Mouse (Mus musculus) hindbrain, embryonic 10.5 days (tissue): ENCODE data around the gene Slc15a4. TPM values are rescaled to one million over a fixed set of nuclear protein-coding genes. Genes with fewer than 3 reads are reported as not detected.
A peak's percentile ranks its signal among the peaks of the same experiment; 100 is the strongest.

Source experiments
- DNase-seq: peaks from one replicate; pipeline ENCODE4 v3.0.0-alpha.2; 2017; ENCODE audit warnings: low spot score
- H3K27ac ChIP-seq: fragments of 300-500 bp; sonication (generic); 2 replicates; pipeline ENCODE4 v1.5.1; 2016; ENCODE audit warnings: mild to moderate bottlenecking, moderate library complexity
- H3K27me3 ChIP-seq: fragments of 300-500 bp; sonication (generic); 2 replicates; pipeline ENCODE4 v1.6.1; 2016; ENCODE audit warnings: mild to moderate bottlenecking; ENCODE audit not compliant: poor library complexity, insufficient read depth, severe bottlenecking
- H3K36me3 ChIP-seq: fragments of 300-500 bp; sonication (generic); 2 replicates; pipeline ENCODE4 v1.6.1; 2016; ENCODE audit warnings: mild to moderate bottlenecking, moderate library complexity
- H3K4me1 ChIP-seq: fragments of 300-500 bp; sonication (generic); replicated peaks from 2 replicates; pipeline ENCODE4 v1.6.1; 2016; ENCODE audit warnings: mild to moderate bottlenecking
- H3K4me3 ChIP-seq: fragments of 300-500 bp; sonication (generic); 2 replicates; pipeline ENCODE4 v1.5.1; 2016; ENCODE audit warnings: mild to moderate bottlenecking, moderate library complexity
- H3K9me3 ChIP-seq: fragments of 300-500 bp; sonication (generic); 2 replicates; pipeline ENCODE4 v1.6.1; 2016; ENCODE audit warnings: mild to moderate bottlenecking, moderate library complexity
- WGBS: fragments of 180-500 bp; shearing (Covaris S2); methylation state at CpG from one replicate; pipeline ENCODE4 v1.1.7; 2016; 5-methylcytosine and 5-hydroxymethylcytosine counted together
- polyA plus RNA-seq: library from polyadenylated mRNA; unstranded; fragments of >200 nt; fragmentation: Nextera tagmentation; extraction: Ambion mirVana; gene quantifications from 2 replicates; pipeline ENCODE4 v1.2.1, GENCODE M21; 2016

Slc15a4 gene
- polyA plus RNA-seq, 1 experiment from 2014 or later = 24.6 TPM

DNA sequence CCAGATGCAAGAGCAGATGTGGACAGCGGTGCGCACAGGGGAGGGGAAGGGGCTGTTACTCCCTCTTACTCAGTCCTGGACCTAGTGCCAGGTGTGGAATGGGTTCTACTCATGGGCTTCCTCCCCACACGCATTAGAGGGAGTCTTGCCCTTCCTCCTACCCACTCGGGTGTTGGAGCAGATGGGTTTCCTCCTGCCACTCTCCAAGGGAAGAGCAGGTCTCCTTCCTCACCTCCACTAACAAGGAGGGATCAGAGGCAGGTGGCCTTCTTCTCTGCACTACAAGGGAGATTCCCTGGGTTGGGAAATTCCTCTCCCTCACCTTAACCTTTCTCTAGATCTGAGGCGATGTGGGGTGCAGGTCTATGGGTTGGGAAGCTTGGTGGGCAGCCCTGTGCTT, 16.5 kb downstream of the Slc15a4 start:
- DNase-seq = peak; percentile 6
- no peaks in the 10 kb centered on the region for H3K9me3 ChIP-seq
- 27% methylated on average over 5 of the region's 5 CpGs for WGBS
- H3K4me3 ChIP-seq = peak overlapping the region; percentile 98
- no peaks in the 10 kb centered on the region for H3K36me3 ChIP-seq
- peaks cover 33% of the 10 kb centered on the region for H3K4me1 ChIP-seq
- peak overlapping the region; percentile 97 for H3K27ac ChIP-seq
- no peaks in the 10 kb centered on the region for H3K27me3 ChIP-seq

DNA sequence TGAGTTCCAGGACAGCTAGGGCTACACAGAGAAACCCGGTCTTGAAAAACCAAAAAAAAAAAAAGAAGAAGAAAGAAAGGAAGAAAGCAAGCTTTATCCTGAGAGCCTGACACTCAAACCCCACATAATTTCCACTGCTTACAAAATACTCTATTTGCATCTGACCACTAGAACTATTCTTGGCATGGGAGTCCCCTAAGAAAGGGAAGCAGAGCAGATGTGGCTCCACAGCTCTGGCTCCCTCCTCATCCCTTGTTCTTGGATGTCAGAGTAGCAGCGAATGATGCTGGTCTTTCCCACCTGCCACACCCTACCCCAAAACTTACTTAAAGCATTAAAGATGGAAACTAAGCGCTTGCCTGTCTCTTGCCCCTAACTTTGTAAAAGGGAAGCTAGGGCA, 17.2 kb downstream of the Slc15a4 start:
- Histone ChIP-seq H3K9me3 (no peaks in the 10 kb centered on the region), H3K4me1 (peaks cover 33% of the 10 kb centered on the region), H3K27ac (no peak overlapping the region), H3K36me3 (no peaks in the 10 kb centered on the region), H3K27me3 (no peaks in the 10 kb centered on the region), H3K4me3 (peak overlapping the region; percentile 98)
- 77% methylated on average over 3 of the region's 3 CpGs for WGBS
- DNase-seq = no peak

DNA sequence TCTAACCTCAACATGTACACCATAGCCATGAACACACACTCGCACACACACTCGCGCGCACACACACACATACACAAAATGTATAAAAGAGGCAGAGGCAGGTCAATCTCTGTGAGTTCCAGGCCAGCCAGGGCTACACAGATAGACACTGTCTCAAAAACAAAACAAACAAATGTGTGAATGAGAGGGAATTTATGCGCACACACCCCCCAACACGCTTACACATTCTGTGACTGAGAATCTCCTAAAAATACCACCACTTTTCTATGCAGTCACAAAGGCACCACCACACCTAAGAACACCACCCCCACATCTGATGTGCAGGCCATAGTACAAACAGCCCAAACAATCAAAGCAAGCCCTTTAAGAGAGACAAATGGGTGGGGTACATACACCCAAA, 20.3 kb downstream of the Slc15a4 start:
- H3K27me3 ChIP-seq = no peaks in the 10 kb centered on the region
- no peaks in the 10 kb centered on the region for H3K9me3 ChIP-seq
- H3K36me3 ChIP-seq = peaks cover 17% of the 10 kb centered on the region
- 96% methylated on average over 6 of the region's 6 CpGs for WGBS
- DNase-seq = no peak
- H3K27ac ChIP-seq = no peak overlapping the region
- H3K4me1 ChIP-seq = peaks cover 33% of the 10 kb centered on the region
- H3K4me3 ChIP-seq = no peak overlapping the region

DNA sequence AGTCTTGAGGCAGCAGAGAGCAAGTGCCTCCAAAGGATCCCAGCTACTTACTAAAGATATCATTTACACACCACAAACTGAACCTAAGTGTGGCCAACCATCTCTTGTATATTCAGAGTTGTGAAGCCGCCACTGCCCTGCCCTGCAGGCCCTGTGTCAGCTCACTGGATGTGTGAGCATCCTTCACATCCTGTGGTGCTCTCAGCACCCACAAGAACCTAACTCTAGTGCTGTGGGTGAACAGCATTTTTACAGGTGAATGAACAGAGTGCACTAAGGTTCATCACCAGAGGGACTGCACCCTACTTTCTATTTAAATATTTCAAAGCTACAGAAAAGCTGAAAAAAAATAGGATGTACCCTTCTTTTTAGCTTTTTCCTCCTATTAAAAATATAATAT, 20.8 kb downstream of the Slc15a4 start:
- Histone ChIP-seq H3K4me1 (peaks cover 33% of the 10 kb centered on the region), H3K4me3 (no peak overlapping the region), H3K27ac (no peak overlapping the region), H3K9me3 (no peaks in the 10 kb centered on the region), H3K36me3 (peaks cover 22% of the 10 kb centered on the region), H3K27me3 (no peaks in the 10 kb centered on the region)
- WGBS = 88% methylated on average over 1 of the region's 1 CpGs
- no peak for DNase-seq

DNA sequence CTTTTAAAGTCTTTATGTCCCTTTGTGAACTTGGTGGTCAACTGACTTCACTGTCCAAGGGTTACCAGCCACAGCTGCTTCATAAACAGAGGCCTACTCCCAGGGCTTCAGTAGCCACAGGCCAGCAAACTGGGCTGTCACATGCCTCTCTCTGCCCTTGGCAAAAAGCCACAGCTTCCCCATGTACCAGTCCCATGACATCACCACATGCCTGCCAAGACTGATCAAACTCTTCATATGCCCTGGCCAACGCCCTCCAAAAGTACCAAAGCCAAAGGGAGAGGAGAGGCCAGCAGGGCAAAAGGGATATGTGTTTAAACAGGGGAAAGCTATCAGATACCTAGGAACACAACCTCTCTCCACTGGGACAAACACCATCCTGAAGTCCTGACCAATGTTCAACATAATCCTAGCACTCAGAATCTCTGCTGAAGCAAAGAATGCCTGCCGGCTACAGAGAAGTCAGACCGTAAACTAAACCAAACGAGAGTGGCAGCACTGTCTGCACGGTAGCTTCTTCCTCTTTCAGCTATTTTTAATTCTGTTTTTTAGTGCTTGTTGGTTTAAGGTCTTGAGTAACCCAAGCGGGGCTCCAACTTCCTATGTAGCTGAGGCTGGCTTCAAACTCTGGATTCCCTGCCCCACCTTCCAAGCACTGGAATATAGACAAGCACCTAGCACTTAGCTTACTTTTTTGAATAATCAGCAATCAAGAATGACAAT, 21.7 kb downstream of the Slc15a4 start:
- Histone ChIP-seq H3K9me3 (no peaks in the 10 kb centered on the region), H3K27me3 (no peaks in the 10 kb centered on the region), H3K27ac (no peak overlapping the region), H3K4me1 (peaks cover 25% of the 10 kb centered on the region), H3K4me3 (no peak overlapping the region), H3K36me3 (peaks cover 32% of the 10 kb centered on the region)
- DNase-seq = no peak
- 89% methylated on average over 6 of the region's 6 CpGs for WGBS

DNA sequence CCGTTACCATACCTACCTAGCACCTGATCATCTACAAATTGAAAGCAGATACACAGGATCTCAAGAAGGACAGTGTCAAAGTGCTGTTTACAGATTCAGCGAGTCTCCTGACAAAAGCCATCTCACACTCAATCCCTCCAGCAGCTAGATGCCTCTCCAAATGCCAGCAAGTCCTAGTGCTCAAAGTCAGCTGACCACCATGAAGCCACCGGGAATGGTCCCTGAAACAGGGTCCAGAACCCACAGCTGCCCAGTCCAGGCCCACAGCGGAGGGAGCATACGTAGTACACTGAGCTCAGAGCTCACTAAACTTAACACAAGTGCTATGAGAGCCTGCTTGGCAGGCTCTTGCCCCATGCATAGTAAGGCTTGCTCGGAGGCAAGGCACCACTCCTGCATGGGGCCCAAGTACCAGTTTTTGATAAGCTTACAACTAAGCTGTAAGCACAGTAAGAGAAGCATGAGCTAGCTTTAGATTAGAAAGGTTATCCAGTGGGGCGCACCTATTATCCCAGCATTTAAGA, 23.4 kb downstream of the Slc15a4 start:
- Histone ChIP-seq H3K9me3 (no peaks in the 10 kb centered on the region), H3K36me3 (peaks cover 49% of the 10 kb centered on the region), H3K27ac (no peak overlapping the region), H3K4me1 (peaks cover 9% of the 10 kb centered on the region; the same call in 1 of the 2 replicates), H3K4me3 (no peak overlapping the region), H3K27me3 (no peaks in the 10 kb centered on the region)
- no peak for DNase-seq
- WGBS = 94% methylated on average over 7 of the region's 7 CpGs

DNA sequence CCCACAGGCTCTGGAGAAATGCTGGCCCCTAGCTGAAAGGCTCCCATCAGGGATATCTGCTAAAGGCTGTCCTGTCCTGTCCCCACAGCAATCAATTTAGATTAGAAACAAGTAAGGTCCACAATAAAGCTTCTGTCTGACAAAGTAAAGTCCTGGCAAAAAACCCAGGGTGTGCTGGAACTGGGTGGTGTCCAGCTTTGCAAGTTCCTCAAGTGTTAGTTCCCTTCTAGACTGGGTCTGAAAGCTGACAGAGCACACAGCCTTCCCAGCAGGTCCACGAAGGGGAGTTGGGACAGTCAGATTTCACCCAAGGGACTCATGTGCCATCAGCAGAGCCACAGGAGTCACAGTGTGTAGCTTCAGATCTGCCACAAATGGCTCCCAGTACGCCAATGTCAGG, 25.2 kb downstream of the Slc15a4 start:
- Histone ChIP-seq H3K9me3 (no peaks in the 10 kb centered on the region), H3K27ac (no peak overlapping the region), H3K36me3 (peaks cover 66% of the 10 kb centered on the region), H3K4me3 (no peak overlapping the region), H3K4me1 (no peaks in the 10 kb centered on the region), H3K27me3 (no peaks in the 10 kb centered on the region)
- no peak for DNase-seq
- WGBS = 91% methylated on average over 2 of the region's 2 CpGs

DNA sequence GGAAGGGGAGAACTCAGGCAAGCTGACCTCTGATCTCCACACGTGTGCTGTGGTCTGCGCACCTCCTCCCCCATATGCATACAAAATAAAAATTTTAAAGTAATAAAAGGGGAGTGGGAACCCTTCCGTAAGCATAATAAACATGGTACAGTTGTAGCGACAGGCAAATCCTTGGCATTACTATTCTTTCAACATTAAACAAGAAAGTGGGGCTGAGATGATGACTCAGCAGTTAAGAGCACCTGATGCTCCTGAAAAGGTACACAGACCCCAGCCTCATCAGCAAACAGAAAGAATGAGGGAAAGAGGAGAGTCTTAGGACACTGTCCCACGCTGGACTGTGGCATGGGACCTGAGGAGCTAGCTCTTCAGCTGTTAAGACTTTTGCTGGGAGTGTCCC, 29.7 kb downstream of the Slc15a4 start:
- no peaks in the 10 kb centered on the region for H3K27me3 ChIP-seq
- no peak overlapping the region for H3K27ac ChIP-seq
- no peaks in the 10 kb centered on the region for H3K4me1 ChIP-seq
- 89% methylated on average over 5 of the region's 5 CpGs for WGBS
- DNase-seq = no peak
- no peak overlapping the region for H3K4me3 ChIP-seq
- H3K36me3 ChIP-seq = peaks cover 100% of the 10 kb centered on the region
- no peaks in the 10 kb centered on the region for H3K9me3 ChIP-seq

DNA sequence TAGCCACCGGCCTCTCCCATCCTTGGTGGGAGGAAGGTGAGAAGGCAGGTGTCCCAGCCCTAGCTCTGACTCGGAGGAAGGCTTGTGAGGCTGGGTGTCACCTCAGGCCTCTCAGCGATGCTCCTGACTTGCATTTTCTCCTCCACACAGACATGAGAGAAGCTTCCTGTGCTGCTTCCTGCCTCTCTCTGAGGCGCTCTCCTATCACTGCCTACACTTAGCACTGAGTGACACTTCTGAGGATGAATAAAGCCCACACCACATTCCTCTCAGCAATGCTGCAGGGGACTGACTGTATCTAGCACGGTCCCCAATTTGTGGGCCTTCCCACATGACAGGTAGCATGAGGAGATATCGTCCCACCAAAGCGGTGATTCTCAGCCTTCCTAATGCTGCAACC, 35.8 kb downstream of the Slc15a4 start:
- Histone ChIP-seq H3K27me3 (no peaks in the 10 kb centered on the region), H3K36me3 (peaks cover 100% of the 10 kb centered on the region), H3K9me3 (no peaks in the 10 kb centered on the region), H3K4me3 (no peak overlapping the region), H3K4me1 (no peaks in the 10 kb centered on the region), H3K27ac (no peak overlapping the region)
- DNase-seq = no peak
- 88% methylated on average over 7 of the region's 7 CpGs for WGBS

DNA sequence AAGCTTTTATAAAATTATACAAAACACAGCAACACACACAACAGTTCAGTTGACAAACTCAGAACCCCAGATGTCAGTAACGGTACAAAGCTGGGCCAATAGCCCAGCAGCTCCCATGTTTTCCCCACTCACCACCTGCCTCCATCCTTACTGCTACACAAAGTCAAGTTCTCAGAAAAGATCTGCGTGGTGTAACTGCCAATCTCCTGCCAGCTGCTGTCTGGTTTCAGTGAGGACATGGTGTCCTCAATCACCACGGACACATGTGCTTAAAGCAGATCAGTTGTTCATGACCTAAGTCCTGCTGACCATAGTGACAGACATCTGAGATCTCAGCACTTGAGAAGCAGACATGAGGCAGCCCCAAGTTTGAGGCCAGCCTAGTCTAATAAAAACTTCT, 37.0 kb downstream of the Slc15a4 start:
- H3K27ac ChIP-seq = no peak overlapping the region
- H3K4me3 ChIP-seq = no peak overlapping the region
- no peaks in the 10 kb centered on the region for H3K27me3 ChIP-seq
- no peak for DNase-seq
- 92% methylated on average over 3 of the region's 3 CpGs for WGBS
- no peaks in the 10 kb centered on the region for H3K9me3 ChIP-seq
- peaks cover 96% of the 10 kb centered on the region for H3K36me3 ChIP-seq
- no peaks in the 10 kb centered on the region for H3K4me1 ChIP-seq

DNA sequence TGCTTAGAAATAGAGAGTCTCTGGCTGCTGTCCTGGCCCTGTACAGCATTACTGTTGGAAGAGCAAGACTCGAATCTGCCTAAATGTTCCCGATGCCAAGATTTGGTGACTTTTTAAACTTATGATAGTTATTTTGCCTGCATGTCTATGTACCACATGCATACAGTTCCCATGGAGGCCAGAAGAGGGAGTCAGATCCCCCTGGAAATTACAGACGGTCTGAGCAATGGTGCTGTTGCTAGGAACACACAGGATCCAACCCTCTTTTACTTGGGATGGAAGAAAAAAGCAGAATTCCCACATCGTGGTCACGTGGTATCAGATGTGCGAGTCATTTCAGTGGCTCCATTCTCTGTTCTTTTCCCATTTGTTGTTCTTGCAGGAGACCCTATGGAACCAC, 39.8 kb downstream of the Slc15a4 start:
- no peak for DNase-seq
- no peak overlapping the region for H3K27ac ChIP-seq
- H3K36me3 ChIP-seq = peaks cover 78% of the 10 kb centered on the region
- no peak overlapping the region for H3K4me3 ChIP-seq
- no peaks in the 10 kb centered on the region for H3K9me3 ChIP-seq
- H3K27me3 ChIP-seq = no peaks in the 10 kb centered on the region
- 83% methylated on average over 6 of the region's 6 CpGs for WGBS
- no peaks in the 10 kb centered on the region for H3K4me1 ChIP-seq

DNA sequence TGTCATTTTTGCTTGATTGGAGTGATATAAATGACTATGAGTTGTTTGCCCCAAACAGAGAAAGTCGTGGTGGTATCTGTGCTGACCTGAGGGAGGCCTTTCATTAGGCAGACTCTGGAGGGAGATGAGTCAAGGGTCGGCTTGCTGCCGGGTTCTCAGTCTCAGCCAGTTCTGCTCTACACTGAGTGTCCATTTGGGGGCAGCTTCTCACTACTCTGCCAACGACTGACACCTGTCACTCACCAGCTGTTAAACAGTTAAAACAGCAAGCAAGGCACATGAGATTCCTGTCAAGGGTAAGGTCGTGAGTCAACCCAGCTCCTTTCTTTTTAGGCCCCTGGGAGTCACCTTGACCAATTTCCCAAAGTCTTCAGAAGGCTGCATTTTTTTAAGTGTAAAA, 40.3 kb downstream of the Slc15a4 start:
- Histone ChIP-seq H3K4me1 (no peaks in the 10 kb centered on the region), H3K27me3 (no peaks in the 10 kb centered on the region), H3K27ac (no peak overlapping the region), H3K9me3 (no peaks in the 10 kb centered on the region), H3K36me3 (peaks cover 74% of the 10 kb centered on the region), H3K4me3 (no peak overlapping the region)
- 71% methylated on average over 5 of the region's 5 CpGs for WGBS
- DNase-seq = no peak

DNA sequence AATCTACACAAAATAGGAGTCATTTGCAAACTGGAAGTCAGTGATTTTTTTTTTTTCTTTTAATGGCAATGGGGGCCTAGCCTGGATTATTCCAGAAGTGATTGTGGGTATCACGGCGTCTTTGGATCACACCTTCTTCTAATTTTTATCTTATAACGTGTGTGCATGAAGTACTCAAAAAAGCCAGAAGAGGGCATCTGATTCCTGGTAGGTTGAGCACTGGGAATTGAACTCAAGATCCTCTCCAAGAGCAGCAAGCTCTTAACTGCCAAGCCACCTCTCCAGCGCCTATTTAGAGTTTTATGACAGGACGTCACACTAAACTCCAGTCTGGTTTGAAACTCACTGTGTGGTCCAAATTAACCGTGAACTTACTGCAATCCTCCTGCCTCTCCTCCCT, 44.8 kb downstream of the Slc15a4 start:
- Histone ChIP-seq H3K4me1 (no peaks in the 10 kb centered on the region), H3K36me3 (peaks cover 28% of the 10 kb centered on the region), H3K9me3 (no peaks in the 10 kb centered on the region), H3K4me3 (no peak overlapping the region), H3K27ac (no peak overlapping the region), H3K27me3 (no peaks in the 10 kb centered on the region)
- WGBS = 79% methylated on average over 6 of the region's 6 CpGs
- DNase-seq = no peak

DNA sequence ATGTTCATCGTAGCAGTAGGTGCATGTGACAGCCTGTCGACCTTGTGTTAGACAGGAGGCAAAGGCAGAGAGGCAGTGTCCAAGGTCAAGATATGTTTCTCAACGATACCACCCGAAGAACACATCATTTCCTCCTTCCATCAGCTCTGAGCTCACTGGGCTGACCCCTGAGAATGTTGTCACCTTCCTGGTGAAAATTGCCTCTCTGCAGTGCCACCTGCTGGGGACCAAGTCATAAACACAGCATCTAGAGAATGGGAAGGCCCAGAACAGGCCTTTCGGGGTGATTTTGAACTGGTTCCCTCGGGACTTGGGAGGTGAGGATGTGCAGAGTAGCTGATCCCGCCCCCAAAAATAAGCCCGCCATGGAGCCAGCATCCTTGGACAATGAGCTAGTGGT, 49.0 kb downstream of the Slc15a4 start:
- DNase-seq = no peak
- no peak overlapping the region for H3K27ac ChIP-seq
- no peaks in the 10 kb centered on the region for H3K27me3 ChIP-seq
- no peaks in the 10 kb centered on the region; the same call in 1 of the 2 replicates for H3K36me3 ChIP-seq
- WGBS = 88% methylated on average over 8 of the region's 8 CpGs
- H3K4me1 ChIP-seq = no peaks in the 10 kb centered on the region
- H3K4me3 ChIP-seq = no peak overlapping the region
- H3K9me3 ChIP-seq = no peaks in the 10 kb centered on the region
